Mouse (Mus musculus) CD4-positive helper T cell, adult 2 months (primary cell): ENCODE results near the gene Polr2b.
A peak's percentile ranks its signal among the peaks of the same experiment; 100 is the strongest.

Source experiments
- DNase-seq: peaks from one replicate; pipeline ENCODE4 v3.0.0-alpha.2; 2012; ENCODE audit warnings: low read depth, missing footprints, low spot score

Polr2b gene

DNA sequence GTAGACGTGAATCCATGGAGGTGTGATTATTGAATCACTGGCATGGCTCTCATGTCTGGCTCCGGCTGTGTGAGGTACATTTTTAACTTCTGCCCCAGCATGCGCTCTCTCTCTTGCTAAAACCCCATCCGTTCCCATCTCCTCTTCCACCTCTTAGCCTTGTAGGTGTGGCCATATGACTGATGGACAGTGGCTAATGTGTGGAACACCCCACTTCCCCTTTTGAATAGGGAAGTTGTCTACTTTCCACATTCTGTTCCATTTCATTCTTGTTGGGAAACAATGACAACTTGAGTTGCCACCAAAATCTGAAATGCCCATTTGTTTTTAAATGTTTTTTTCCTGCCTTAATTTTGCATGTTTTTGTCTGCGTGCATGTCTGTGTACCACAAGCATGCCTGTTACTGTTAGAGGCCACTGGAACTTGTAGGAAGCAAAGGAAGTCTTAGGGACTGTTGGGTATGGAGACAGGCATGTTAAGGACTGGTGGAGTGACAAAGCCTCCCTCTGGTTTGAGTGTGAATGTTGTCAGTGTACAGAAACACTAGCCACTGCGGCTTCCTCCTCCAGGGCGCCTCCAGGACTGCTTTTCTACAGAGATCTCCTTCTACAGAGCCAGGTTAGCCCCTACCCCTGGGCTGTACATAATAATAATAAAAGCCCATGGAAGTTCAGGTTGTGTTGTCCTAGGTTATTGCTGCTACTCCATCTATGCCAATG lies 17.0 kb upstream of the Polr2b start:
- no peak for DNase-seq

GRCm38 (mm10) chr5:77299486-77299885 lies 10.5 kb upstream of the Polr2b start:
- no peak for DNase-seq

DNA sequence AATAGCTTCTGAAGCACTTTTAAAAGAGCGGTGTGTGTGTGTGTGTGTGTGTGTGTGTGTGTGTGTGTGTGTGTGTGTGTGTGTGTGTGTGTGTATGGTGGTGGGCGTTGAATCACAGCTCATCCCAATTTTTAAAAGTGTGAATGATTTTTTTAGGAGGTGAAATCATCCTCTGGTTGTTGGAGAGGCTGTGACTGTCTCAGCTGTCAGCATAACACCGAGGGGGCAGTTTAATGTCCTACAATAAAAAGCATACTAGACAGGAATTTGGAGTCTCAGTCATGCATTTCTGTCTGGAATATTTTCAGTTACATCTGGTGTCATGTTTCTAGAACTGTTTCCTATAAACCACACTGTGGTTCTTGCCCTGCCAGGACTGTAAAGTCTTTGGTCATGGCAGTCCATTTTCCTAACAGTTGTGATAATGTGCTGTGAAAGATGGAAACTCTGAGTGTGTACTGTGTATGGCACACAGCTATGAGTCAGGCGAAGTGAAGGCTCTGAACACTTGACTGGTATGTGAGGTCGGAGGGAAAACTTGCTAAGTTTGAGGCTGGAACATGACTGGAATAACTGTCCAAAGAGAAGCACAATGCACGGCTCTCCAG lies 8.5 kb upstream of the Polr2b start:
- DNase-seq = no peak

DNA sequence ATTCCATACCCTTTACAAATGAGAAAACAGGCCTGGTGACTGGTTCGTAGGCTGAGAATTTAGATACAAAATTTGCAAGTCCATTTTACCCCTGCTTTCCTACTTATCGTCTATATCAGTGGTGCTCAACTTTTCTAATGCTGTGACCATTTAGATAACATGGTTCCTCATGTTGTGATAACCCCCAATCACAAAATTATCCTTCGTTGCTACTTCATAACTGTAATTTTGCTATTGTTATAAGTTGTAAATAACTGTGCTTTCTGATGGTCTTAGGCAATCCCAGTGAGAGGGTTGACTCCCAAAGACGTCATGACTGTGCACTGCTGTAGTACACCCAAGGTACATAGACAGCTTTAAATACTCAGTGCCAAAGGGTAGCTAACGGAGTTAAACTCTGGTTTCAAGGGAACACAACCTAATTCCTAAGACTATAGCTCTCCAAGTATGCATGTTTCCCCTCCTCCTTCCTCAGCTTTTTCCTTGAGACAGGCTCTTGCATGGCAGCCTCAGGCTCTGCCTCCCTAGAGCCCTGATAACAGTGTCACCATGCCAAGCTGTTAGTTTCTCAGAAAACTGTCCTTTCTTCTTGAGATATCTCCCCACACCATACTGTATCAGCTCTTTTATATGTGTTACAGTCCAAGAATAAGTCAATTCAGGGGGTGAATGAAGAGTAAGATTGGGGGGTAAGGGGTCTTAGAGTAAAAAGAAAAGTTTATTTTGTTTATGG lies 2.0 kb upstream of the Polr2b start:
- no peak for DNase-seq

GRCm38 (mm10) chr5:77309051-77309906 lies 668 bp upstream of the Polr2b start:
- DNase-seq = peak; percentile 78

GRCm38 (mm10) chr5:77314206-77314605 lies 4.3 kb downstream of the Polr2b start:
- no peak for DNase-seq

DNA sequence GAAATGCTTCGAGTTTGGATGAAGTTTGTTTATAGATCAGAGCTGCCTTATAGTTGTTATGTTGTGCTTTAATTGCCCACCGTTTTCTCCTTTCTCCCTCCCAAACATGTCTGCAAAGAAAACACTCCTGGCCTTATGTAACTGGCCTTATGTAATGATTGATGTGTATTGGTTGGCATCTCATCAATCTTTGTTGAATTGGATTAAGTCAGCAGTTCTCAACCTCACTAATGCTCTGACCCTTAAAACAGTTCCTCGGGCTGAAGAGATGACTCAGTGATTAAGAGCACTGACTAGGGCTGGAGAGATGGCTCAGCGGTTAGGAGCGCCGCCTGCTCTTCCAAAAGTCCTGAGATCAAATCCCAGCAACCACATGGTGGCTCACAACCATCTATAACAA lies 5.0 kb downstream of the Polr2b start:
- no peak for DNase-seq

DNA sequence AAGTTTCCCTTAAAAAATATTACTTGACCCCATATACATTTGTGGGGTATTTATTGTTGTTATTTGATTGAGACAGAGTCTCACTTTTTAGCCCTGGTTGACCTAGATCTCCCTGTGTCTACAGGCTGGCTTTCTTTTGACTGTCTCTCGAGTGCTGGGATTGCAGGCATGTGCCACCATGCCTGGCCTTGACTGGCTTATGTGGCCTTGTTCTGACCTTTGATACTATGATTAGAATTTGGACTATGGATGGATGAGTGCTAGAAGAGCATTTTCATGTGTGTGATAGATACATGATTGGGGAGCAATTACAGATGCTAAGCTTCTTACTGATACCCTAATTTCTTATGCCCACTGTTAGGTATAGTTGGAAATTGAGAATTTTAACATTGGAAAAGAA lies 15.0 kb downstream of the Polr2b start:
- no peak for DNase-seq

DNA sequence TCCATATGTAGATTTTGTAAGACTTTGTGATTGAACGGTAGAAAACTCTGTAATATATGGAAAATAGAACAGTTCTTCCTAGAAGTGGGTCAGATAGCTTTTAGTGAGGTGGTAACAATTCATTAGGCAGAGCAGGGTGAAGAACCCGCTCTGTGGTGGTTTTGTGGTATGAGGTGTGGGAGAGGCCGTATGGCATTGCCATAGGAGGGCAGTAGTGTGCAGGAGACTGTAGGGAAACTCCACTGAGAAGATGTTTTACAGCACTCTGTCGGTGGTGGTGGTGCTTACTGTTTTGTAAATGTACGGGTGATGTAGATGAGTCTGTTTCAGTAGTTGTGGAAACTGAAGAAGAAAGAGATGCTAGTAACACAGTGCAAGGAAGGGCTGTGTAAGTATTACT lies 20.2 kb downstream of the Polr2b start:
- DNase-seq = no peak

DNA sequence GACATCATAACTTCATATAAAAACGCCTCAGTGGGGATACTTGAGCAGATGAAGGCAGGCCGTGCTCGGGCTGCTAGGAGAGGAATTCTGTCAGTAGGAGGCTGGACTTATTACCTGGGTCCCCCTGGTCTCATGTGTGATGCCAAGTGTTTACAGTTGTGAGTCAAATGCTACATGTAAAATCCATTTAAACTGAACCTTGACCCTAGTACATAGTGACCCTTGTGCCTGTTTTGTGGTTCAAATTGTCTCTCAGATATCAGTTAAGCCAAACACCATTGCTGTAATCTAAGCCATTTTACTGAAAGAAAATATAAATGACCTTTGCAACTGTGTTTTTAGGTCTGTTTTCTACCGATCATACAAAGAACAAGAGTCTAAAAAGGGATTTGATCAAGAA lies 30.1 kb downstream of the Polr2b start:
- no peak for DNase-seq

- DNase-seq = no peak
Measured at GRCm38 (mm10) chr5:77348901-77349300, 39.0 kb downstream of the Polr2b start.

- no peak for DNase-seq
Measured at GRCm38 (mm10) chr5:77349971-77350658, 40.2 kb downstream of the Polr2b start.

DNA sequence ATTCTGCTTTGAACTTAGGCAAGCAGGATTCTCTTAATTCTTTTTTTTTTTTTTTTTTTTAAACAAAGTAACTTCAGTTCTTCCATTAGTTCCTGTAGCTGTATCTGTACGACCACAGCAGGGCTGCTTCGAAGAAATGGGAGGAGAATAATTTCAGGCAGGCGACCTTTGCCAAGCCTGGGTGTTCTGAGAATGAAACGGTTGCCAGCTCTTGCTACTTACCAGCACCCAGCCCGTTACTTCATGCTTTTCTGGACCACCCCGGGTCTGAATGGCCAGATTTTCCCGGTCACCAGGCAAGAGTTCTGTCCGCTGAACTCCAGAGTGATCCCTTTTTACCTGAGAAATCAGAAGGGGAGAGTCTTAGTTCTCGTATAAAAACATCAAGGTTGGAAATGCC lies 41.7 kb downstream of the Polr2b start:
- DNase-seq = no peak

- peak; percentile 70 for DNase-seq
Measured at GRCm38 (mm10) chr5:77354361-77354787, 44.4 kb downstream of the Polr2b start.

DNA sequence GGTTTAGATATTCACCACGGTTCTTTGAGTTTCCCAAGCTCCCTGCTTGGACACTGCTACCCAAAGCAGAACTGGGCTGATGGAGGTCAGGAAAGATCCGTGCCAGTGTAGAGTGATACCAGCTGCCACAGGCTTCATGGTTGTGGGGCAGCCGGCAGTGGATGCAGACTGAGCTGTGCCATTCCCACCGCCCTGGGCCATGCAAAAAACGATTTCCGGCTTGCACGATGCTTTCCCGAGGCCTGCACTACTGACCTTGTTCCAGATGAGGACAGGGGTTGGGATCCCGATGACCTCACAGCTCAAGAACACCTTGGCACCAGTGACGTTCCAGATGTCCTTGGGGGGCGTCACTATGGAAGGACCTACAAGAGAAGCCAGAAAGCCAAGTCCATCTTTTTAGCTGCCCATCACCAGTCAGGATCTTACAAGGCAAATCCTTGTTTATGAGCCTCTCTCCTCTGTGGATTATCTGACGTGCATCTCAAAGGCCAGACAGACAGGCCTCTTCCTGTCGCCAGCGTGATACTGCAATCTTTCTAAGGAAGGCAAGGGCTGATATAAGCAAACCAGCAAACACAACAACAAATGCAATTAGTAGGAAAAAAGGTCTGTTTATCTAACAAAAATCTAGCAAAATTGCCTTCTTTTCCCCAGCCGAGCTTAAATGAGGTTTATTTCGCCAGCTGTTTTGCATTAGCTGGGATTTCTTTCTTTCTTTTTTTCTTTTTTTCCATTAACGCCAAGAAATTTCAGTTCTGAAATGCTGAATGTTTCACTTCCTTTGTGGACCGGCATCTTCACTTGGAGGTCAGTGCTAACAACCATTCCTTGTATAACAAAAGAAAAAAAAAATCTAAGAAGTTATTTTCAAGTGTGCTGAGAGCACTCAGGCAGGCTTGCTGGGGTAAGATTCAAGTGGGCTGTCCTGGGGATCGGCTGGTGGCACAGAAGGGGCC lies 45.6 kb downstream of the Polr2b start:
- DNase-seq = no peak

GRCm38 (mm10) chr5:77357405-77358149 lies 47.6 kb downstream of the Polr2b start:
- DNase-seq = peak; percentile 41

GRCm38 (mm10) chr5:77358347-77358746 lies 48.4 kb downstream of the Polr2b start:
- DNase-seq = no peak

GRCm38 (mm10) chr5:77359971-77360370 lies 50.0 kb downstream of the Polr2b start:
- no peak for DNase-seq

GRCm38 (mm10) chr5:77361006-77361405 lies 51.1 kb downstream of the Polr2b start:
- no peak for DNase-seq
